Mouse (Mus musculus) testis, adult 2 months (tissue): ENCODE results near the gene Tor2a.

Experiments used
- CTCF ChIP-seq: fragments of 200-500 bp; IDR thresholded peaks from 2 replicates; pipeline ENCODE4 v1.5.1; 2012; ENCODE audit warnings: low read depth, mild to moderate bottlenecking, inconsistent platforms, low read length, moderate library complexity; ENCODE audit not compliant: control insufficient read depth, insufficient read depth, insufficient replicate concordance
- POLR2A ChIP-seq: fragments of 200-500 bp; IDR thresholded peaks from 2 replicates; pipeline ENCODE4 v1.6.1; 2012; ENCODE audit warnings: low read depth, mild to moderate bottlenecking, inconsistent platforms, low read length, moderate library complexity; ENCODE audit not compliant: control insufficient read depth

DNA sequence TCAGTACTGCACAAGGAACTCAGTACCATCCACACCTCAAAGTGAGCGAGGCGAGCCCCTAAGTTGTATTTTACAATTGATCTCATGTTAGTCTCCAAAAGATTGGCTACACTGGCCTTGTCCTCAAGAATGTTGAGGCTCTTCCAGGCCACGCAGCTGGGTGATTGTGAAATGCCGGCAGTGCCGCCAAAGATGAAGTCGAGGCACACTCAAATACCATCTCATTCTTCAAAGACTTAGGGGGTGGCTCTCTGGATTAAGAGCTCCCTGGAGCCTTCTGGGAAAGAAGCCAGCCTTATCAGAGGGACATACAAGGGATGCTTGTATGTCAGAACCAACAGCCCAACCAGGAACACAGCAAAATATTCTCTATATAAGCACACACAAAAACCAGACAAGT, 34.3 kb downstream of the Tor2a start:
- TF ChIP-seq CTCF (no peak), POLR2A (no peak)
